Mouse (Mus musculus) cerebellum, postnatal 36 days (tissue): ENCODE measurements around the gene Olfr419.

Experiments
- DNase-seq, 2 experiments: peaks; one replicate each; pipeline ENCODE4 v3.0.0; 2021 to 2022; ENCODE audit warnings: mixed read lengths in 2 of 2

Gene Olfr419

GRCm38 (mm10) chr1:174251961-174252360 lies at the start of gene Olfr419:
TSS of gene Olfr419 (minus strand) at chr1:174252061.
- no peak for DNase-seq

GRCm38 (mm10) chr1:174270643-174271042 lies 18.8 kb upstream of the Olfr419 start:
- no peak for DNase-seq

- DNase-seq, result no peak
These were observed 17.3 kb upstream of the Olfr419 start for GRCm38 (mm10) chr1:174269162-174269561.

GRCm38 (mm10) chr1:174267816-174268215 lies 16.0 kb upstream of the Olfr419 start:
- DNase-seq, result no peak

- DNase-seq, result no peak
These were observed 1.5 kb downstream of the Olfr419 start for GRCm38 (mm10) chr1:174250376-174250775.

GRCm38 (mm10) chr1:174247170-174247569 lies 4.7 kb downstream of the Olfr419 start:
- no peak for DNase-seq

GRCm38 (mm10) chr1:174246080-174246479 lies 5.8 kb downstream of the Olfr419 start:
- DNase-seq, result no peak

GRCm38 (mm10) chr1:174244621-174245020 lies 7.2 kb downstream of the Olfr419 start:
- DNase-seq, result no peak

- no peak for DNase-seq
These were observed 11.9 kb downstream of the Olfr419 start for GRCm38 (mm10) chr1:174239916-174240315.

GRCm38 (mm10) chr1:174216528-174217204 lies 35.2 kb downstream of the Olfr419 start:
- DNase-seq, result no peak

GRCm38 (mm10) chr1:174215270-174216038 lies 36.4 kb downstream of the Olfr419 start:
- no peak for DNase-seq

GRCm38 (mm10) chr1:174212286-174212685 lies 39.6 kb downstream of the Olfr419 start:
- DNase-seq, result no peak

GRCm38 (mm10) chr1:174204699-174205098 lies 47.2 kb downstream of the Olfr419 start:
- no peak for DNase-seq
